Mouse (Mus musculus): ENCODE results near the gene Opcml. TPM values are rescaled to one million over a fixed set of nuclear protein-coding genes. Genes with fewer than 3 reads are reported as not detected.

Gene Opcml
- polyA plus RNA-seq, 1 experiment from 2014 or later = 2.9 TPM

DNA sequence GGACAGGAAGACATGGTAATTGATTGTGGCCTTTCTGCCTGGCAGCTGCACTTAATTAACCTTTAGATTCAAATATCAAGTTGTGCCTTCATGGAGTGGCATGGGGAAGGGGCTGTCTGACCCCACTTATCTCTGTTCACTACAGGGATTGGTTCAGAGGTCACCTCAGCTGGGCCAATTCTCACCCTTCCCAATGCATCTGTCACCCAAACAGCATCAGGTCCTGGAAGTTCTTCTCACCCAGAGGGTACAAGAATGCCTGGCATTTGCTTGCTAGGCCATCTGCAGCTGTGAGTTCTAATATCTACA is 516.5 kb downstream of the Opcml start:
- Histone ChIP-seq H3K9ac (no peak overlapping the region), H3K9me3 (no peaks in the 10 kb centered on the region), H3K36me3 (no peaks in the 10 kb centered on the region), H3K4me3 (no peak overlapping the region), H3K27ac (no peak overlapping the region), H3K27me3 (no peaks in the 10 kb centered on the region), H3K4me2 (no peak overlapping the region), H3K4me1 (no peaks in the 10 kb centered on the region)
- ATAC-seq (ENCODE audit: insufficient number of reproducible peaks, insufficient read depth, low FRiP score, low TSS enrichment, low read depth) = no peak

DNA sequence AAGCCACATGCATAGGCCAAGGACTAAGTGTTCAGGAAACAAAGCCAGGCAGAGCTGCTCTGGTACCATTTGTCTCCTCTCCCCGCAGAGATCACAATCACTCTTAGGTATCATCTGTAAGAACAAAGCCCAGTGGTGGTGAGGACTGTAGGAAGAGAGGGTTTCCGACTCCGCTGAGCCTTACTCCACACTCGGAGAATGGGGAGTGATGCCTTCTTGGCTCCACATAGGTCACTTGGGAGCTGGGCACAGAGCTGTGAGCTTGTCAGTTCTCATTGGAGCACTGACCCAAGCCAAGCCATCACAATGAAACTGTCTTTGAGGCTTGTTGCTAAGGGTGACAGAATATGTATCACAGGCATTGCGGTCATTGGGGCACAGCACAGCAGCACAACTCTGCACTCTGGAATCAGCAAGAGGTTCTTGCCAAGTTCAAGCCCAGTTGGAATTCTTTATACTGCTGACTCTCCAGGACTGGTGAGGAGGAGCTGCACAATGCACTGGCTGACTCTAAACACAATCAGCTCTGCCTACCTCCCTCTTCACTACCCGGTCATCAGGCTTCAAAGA is 517.0 kb downstream of the Opcml start:
- no peak overlapping the region for H3K27ac ChIP-seq
- no peak overlapping the region for H3K9ac ChIP-seq
- H3K27me3 ChIP-seq = no peaks in the 10 kb centered on the region
- H3K4me1 ChIP-seq = no peaks in the 10 kb centered on the region
- no peak for ATAC-seq (ENCODE audit: insufficient number of reproducible peaks, insufficient read depth, low FRiP score, low TSS enrichment, low read depth)
- no peak overlapping the region for H3K4me3 ChIP-seq
- 81% methylated on average over 6 of the region's 6 CpGs for WGBS
- no peaks in the 10 kb centered on the region for H3K36me3 ChIP-seq
- H3K4me2 ChIP-seq = no peak overlapping the region
- H3K9me3 ChIP-seq = no peaks in the 10 kb centered on the region

DNA sequence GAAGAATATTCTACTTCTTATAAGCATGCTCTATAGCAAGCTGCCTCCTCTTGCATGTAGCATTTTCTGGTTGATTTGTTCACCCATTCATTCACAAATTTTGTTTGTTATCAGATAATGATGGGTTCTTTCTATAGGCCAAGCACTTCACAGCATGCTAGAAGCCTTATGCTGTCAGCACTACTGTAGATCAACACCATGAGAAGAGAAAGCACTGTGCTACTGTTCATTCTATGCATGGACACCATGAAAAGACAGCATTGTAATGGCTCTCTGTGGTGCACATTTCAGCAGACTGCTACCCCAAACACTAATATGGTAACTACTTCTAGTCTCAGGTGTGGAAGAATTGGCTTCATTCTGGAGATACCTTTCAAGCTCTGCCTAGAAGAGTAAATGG is 527.3 kb downstream of the Opcml start:
- Histone ChIP-seq H3K4me1 (no peaks in the 10 kb centered on the region), H3K27me3 (no peaks in the 10 kb centered on the region), H3K36me3 (no peaks in the 10 kb centered on the region), H3K4me3 (no peak overlapping the region), H3K4me2 (no peak overlapping the region), H3K9ac (no peak overlapping the region), H3K9me3 (no peaks in the 10 kb centered on the region), H3K27ac (no peak overlapping the region)
- no peak for ATAC-seq (ENCODE audit: insufficient number of reproducible peaks, insufficient read depth, low FRiP score, low TSS enrichment, low read depth)

DNA sequence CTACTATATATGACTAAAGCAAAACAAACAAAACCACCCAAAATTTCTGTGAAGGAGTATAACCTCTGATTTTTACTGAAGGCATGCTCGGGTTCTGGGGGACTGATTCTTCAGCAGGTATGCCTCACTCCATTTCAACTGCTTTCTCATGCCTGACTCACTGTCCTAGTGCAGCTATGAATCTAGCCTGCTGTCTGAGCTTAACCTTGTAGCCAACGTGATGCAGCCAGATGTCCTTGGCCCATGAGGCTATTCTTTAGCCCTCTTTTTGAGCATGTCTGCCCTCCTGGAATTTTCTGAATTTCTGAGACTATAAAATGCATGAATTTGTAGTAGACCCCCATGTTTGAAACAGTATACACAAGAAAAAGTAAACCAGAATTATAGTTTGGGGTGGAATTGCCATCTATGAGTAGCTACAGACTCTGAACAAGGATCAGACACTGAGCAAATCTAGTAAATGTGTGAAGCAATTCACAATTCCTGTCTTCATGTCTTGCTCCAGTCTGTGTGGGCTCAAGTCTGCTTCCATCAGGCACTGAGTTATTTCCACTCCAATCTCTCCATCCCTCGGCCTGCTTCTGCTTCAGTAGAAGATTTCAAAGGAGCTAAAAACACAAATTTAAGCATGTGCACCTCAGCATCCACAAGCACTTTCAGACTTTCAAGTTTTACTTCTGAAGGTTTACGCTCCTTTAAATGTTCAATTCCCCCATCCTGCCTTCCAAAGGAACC is 528.6 kb downstream of the Opcml start:
- H3K4me2 ChIP-seq = no peak overlapping the region
- H3K9ac ChIP-seq = no peak overlapping the region
- no peaks in the 10 kb centered on the region for H3K9me3 ChIP-seq
- no peaks in the 10 kb centered on the region for H3K27me3 ChIP-seq
- H3K4me1 ChIP-seq = no peaks in the 10 kb centered on the region
- H3K27ac ChIP-seq = no peak overlapping the region
- WGBS = 83% methylated on average over 4 of the region's 4 CpGs
- H3K36me3 ChIP-seq = no peaks in the 10 kb centered on the region
- H3K4me3 ChIP-seq = no peak overlapping the region
- no peak for ATAC-seq (ENCODE audit: insufficient number of reproducible peaks, insufficient read depth, low FRiP score, low TSS enrichment, low read depth)

DNA sequence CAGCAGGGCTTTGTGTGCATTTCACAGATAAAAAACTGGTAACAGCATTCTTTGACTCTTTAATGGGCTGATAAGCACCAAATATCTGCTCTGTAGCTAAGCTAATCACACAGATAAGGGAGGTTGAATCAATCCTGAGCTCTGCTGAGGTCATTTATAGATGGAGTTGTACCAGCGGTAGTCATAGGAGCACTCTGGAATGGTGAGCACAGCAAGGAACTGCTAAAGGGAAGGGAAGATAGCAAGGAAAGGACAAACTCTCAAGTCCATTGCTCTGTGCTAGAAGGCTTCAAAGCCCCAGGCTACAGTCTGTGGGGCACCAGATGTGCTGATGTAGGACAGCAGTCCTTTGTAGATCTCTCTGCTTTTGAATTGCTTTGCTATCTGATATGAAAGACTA is 529.2 kb downstream of the Opcml start:
- no peaks in the 10 kb centered on the region for H3K9me3 ChIP-seq
- ATAC-seq (ENCODE audit: insufficient number of reproducible peaks, insufficient read depth, low FRiP score, low TSS enrichment, low read depth) = no peak
- H3K4me2 ChIP-seq = no peak overlapping the region
- H3K4me3 ChIP-seq = no peak overlapping the region
- H3K4me1 ChIP-seq = no peaks in the 10 kb centered on the region
- H3K27ac ChIP-seq = no peak overlapping the region
- no peak overlapping the region for H3K9ac ChIP-seq
- H3K27me3 ChIP-seq = no peaks in the 10 kb centered on the region
- no peaks in the 10 kb centered on the region for H3K36me3 ChIP-seq
- WGBS = 74% methylated on average over 1 of the region's 1 CpGs

DNA sequence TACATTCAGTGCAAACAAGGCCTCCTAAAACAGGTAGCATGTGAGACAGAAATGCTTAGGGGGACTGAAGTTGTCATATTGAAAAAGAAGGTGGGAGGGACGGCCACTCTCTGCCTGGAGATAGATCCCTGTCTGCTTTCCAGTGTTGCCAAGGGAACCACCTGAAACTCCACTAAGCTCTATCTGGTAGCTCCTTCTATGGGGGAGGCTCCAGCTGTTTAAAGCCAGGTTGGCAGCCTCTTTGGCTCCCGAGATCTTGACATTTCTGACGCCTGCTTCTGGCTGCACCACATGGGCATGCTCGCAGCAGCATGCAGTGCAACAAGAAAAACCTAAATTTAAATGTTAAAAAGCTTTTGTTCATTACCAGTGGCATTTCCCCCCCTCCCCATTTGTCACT is 537.4 kb downstream of the Opcml start:
- 47% methylated on average over 4 of the region's 4 CpGs for WGBS
- H3K4me1 ChIP-seq = no peaks in the 10 kb centered on the region
- no peak overlapping the region for H3K27ac ChIP-seq
- ATAC-seq (ENCODE audit: insufficient number of reproducible peaks, insufficient read depth, low FRiP score, low TSS enrichment, low read depth) = no peak
- H3K4me3 ChIP-seq = no peak overlapping the region
- H3K27me3 ChIP-seq = no peaks in the 10 kb centered on the region
- no peak overlapping the region for H3K9ac ChIP-seq
- H3K9me3 ChIP-seq = no peaks in the 10 kb centered on the region
- no peaks in the 10 kb centered on the region for H3K36me3 ChIP-seq
- no peak overlapping the region for H3K4me2 ChIP-seq

DNA sequence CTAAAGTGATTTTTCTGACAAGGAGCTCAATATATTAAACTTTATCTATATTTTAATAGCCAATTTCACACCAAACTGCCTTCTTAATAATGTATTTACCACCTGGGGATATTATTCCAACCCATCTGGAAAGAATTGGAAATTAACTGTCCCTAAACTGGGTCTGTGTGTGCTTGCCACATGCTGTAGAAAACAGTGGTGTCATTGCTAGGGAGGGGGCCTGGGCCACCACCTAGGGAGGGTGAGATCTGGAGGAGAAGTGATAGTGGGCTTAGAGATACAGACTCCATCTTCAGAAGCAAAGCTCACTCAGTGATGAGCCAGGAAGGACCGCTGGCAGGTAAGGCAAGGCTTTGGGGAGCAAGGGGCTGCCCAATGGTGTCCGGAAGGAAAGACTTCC is 537.9 kb downstream of the Opcml start:
- Histone ChIP-seq H3K27ac (no peak overlapping the region), H3K4me1 (no peaks in the 10 kb centered on the region), H3K36me3 (no peaks in the 10 kb centered on the region), H3K9me3 (no peaks in the 10 kb centered on the region), H3K27me3 (no peaks in the 10 kb centered on the region), H3K4me3 (no peak overlapping the region), H3K9ac (no peak overlapping the region), H3K4me2 (no peak overlapping the region)
- ATAC-seq (ENCODE audit: insufficient number of reproducible peaks, insufficient read depth, low FRiP score, low TSS enrichment, low read depth) = no peak
- 87% methylated on average over 2 of the region's 2 CpGs for WGBS

DNA sequence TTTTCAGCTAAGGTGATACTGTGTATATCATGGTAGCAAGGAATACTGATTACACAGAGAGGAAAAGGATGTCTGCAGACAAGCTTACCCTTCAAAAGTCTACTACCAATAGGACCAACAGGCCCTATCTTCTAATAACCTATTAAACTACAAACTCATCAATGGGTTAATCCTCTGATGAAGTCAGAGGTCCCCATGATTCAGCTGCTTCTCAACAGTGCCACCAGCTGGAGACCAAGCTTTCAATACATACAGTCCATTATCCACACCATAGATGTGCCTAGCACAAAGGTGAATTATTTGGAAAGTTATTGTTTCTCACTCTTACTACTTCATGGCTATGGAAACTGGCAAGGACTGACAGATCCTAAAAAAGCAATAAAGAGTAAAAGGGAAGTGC is 538.9 kb downstream of the Opcml start:
- Histone ChIP-seq H3K27ac (no peak overlapping the region), H3K4me3 (no peak overlapping the region), H3K9ac (no peak overlapping the region), H3K4me1 (no peaks in the 10 kb centered on the region), H3K36me3 (no peaks in the 10 kb centered on the region), H3K27me3 (no peaks in the 10 kb centered on the region), H3K4me2 (no peak overlapping the region), H3K9me3 (no peaks in the 10 kb centered on the region)
- no peak for ATAC-seq (ENCODE audit: insufficient number of reproducible peaks, insufficient read depth, low FRiP score, low TSS enrichment, low read depth)

DNA sequence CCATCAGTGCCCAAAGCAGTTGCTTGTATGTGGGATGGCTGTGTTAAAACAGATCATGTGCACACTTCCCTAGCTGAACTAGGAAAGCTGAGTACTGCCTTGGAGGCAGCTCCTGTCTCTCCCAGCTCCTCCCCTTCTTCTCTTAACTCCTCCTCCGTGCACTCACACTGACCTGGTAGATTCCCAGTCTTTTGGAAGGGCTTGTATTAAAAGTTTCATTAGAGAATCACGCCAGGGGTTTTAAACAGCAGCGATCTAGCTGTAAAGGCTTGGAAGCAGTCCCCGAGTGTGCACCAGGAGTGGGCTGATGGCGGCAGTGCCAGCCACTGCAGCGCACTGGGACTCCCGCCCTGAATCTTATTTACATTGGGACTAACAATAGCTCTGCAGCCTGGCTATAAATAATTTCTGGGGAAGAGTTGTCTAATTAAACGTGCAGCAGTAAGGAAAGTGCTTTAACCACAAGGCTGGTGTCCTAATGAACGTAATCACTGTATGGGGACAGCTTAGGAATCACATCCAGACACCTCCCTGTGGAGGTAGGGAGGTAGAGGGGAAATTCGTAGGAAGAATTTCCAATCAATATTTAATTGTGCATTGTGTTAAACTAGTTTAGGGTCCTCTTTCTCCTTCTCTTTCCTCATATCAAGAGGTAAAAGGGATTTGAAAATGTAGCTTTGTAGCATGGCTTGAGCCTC is 546.1 kb downstream of the Opcml start:
- H3K27me3 ChIP-seq = no peaks in the 10 kb centered on the region
- H3K9ac ChIP-seq = no peak overlapping the region
- no peak overlapping the region for H3K4me3 ChIP-seq
- no peak overlapping the region for H3K4me2 ChIP-seq
- no peaks in the 10 kb centered on the region for H3K4me1 ChIP-seq
- no peaks in the 10 kb centered on the region for H3K36me3 ChIP-seq
- no peaks in the 10 kb centered on the region for H3K9me3 ChIP-seq
- WGBS = 46% methylated on average over 10 of the region's 10 CpGs
- ATAC-seq (ENCODE audit: insufficient number of reproducible peaks, insufficient read depth, low FRiP score, low TSS enrichment, low read depth) = no peak
- H3K27ac ChIP-seq = no peak overlapping the region

DNA sequence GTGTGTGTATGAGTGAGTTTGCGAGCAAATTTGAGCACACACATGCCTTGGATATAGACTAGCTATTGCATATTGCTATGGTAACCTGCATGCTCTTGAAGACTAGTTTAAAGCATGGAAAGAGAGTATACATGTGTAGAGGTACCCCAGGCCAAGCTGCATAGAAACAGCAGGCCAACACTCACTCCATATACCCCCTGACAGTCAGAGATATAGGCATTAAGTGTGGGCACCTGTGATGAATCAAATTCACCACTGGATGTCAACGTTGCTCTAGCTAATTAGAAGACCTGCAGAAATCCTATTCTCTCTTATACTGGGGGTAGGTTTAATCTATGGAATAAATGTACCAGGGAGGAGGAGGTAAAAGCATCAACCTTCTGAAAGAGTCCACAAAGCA is 547.3 kb downstream of the Opcml start:
- Histone ChIP-seq H3K4me3 (no peak overlapping the region), H3K27me3 (no peaks in the 10 kb centered on the region), H3K9ac (no peak overlapping the region), H3K27ac (no peak overlapping the region), H3K36me3 (no peaks in the 10 kb centered on the region), H3K4me1 (no peaks in the 10 kb centered on the region), H3K4me2 (no peak overlapping the region), H3K9me3 (no peaks in the 10 kb centered on the region)
- WGBS = 60% methylated on average over 2 of the region's 2 CpGs
- ATAC-seq (ENCODE audit: insufficient number of reproducible peaks, insufficient read depth, low FRiP score, low TSS enrichment, low read depth) = no peak

DNA sequence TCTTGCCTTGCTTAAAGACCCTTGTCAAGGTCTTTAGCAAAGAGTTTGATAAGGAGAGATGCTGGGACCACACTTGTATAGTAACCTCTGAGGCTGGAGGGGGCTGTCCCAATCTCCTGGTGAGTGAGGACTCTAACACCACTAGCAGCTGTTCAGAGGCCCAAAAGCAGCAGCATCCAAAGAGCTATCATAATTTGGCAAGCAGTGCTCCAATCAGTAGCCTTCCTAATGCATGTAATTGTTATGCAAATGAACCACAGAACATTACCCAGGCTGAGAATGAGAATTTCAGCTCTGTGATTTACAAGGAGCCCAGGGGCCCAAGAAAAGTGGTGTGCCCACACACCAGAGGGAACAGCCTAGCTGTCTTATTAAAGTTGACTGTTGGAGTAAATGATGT is 564.4 kb downstream of the Opcml start:
- no peaks in the 10 kb centered on the region for H3K36me3 ChIP-seq
- no peak overlapping the region for H3K9ac ChIP-seq
- H3K4me2 ChIP-seq = no peak overlapping the region
- ATAC-seq (ENCODE audit: insufficient number of reproducible peaks, insufficient read depth, low FRiP score, low TSS enrichment, low read depth) = no peak
- H3K9me3 ChIP-seq = no peaks in the 10 kb centered on the region
- no peak overlapping the region for H3K4me3 ChIP-seq
- H3K27me3 ChIP-seq = no peaks in the 10 kb centered on the region
- no peak overlapping the region for H3K27ac ChIP-seq
- no peaks in the 10 kb centered on the region for H3K4me1 ChIP-seq

DNA sequence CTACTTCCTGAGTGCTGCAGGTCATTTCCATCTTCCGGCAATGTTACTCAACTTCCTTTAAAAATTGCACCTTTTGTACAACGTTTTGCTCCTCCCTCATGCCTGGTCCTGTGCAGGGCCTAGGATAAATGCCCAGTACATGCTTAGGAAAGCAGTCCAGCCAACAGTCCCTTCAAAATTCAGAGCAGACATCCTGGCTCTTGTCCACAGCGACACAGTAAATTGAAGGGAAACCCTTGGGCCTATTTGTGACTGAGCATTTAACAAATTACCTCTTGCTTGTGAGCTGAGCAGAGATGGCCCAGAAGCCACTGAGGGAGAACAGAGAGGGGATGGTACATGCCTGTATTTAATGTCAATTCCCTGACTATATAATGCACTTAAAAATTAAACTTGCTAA is 567.4 kb downstream of the Opcml start:
- ATAC-seq (ENCODE audit: insufficient number of reproducible peaks, insufficient read depth, low FRiP score, low TSS enrichment, low read depth) = no peak
- no peaks in the 10 kb centered on the region for H3K36me3 ChIP-seq
- WGBS = 58% methylated on average over 3 of the region's 3 CpGs

More for the DNA sequence above, 567.4 kb downstream of the Opcml start:
- H3K9me3 ChIP-seq = no peaks in the 10 kb centered on the region
- H3K9ac ChIP-seq = no peak overlapping the region
- H3K27me3 ChIP-seq = no peaks in the 10 kb centered on the region
- H3K4me1 ChIP-seq = no peaks in the 10 kb centered on the region
- no peak overlapping the region for H3K4me2 ChIP-seq
- H3K4me3 ChIP-seq = no peak overlapping the region
- H3K27ac ChIP-seq = no peak overlapping the region
